In genomic region chr13:81782971-81783404, GRCm38 (mm10) we compare ENCODE assay signal across 8 mouse cellular contexts. TPM values are rescaled to one million over a fixed set of nuclear protein-coding genes. Genes with fewer than 3 reads are reported as not detected.
DNase-seq lines count a peak whose midpoint lies in the region; ATAC-seq and TF ChIP-seq lines count a peak whose summit lies in the region.

Gene Cetn3, plus strand, starts transcription at chr13:81783077.

- H3K9ac ChIP-seq in ES-Bruce4 (ENCODE audit: low read depth, poor library complexity, severe bottlenecking), result peak within 1 kb of the TSS; percentile 88
- H3K9ac ChIP-seq in heart, embryonic 15.5 days, result peak within 1 kb of the TSS; percentile 82
- H3K9ac ChIP-seq in liver, embryonic 12.5 days, result peak within 1 kb of the TSS; percentile 89
- H3K9ac ChIP-seq in stomach, embryonic 16.5 days (ENCODE audit: low read length), result peak within 1 kb of the TSS; percentile 93

- H3K4me3 ChIP-seq in ES-Bruce4 (ENCODE audit: low read depth, low read length), result peak within 1 kb of the TSS; percentile 86
- H3K4me3 ChIP-seq in forebrain, embryonic 10.5 days, result peak within 1 kb of the TSS; percentile 65
- H3K4me3 ChIP-seq in heart, embryonic 15.5 days, result peak within 1 kb of the TSS; percentile 76
- H3K4me3 ChIP-seq in liver, embryonic 12.5 days, result peak within 1 kb of the TSS; percentile 83
- peak within 1 kb of the TSS; percentile 85 for H3K4me3 ChIP-seq in stomach, embryonic 16.5 days (replicated peaks; ENCODE audit: low read length)

- peak; percentile 96 for DNase-seq in c-Kit-positive CD71-positive TER-119-negative erythroid progenitor cells, embryonic 14.5 days (ENCODE audit: low read depth)
- peak; percentile 91 for DNase-seq in forebrain, embryonic 10.5 days (ENCODE audit: extremely low spot score, low spot score)
- peak; percentile 95 for DNase-seq in kidney, postnatal 14 days
- DNase-seq in naive thymus-derived CD4-positive, alpha-beta T cell, adult 2 months (ENCODE audit: low read depth), result peak; percentile 98

- peaks cover 10% of the 10 kb centered on the region; the same call in 1 of the 2 replicates for H3K36me3 ChIP-seq in ES-Bruce4 (ENCODE audit: control insufficient read depth, insufficient read depth, low read length, poor library complexity, severe bottlenecking)
- peaks cover 13% of the 10 kb centered on the region for H3K36me3 ChIP-seq in forebrain, embryonic 10.5 days (replicated peaks)
- H3K36me3 ChIP-seq in heart, embryonic 15.5 days, result peaks cover 7% of the 10 kb centered on the region
- peaks cover 27% of the 10 kb centered on the region for H3K36me3 ChIP-seq in liver, embryonic 12.5 days
- no peaks in the 10 kb centered on the region; the same call in 1 of the 2 replicates for H3K36me3 ChIP-seq in stomach, embryonic 16.5 days (ENCODE audit: control insufficient read depth, insufficient read depth, low read length)

- TF ChIP-seq EP300 in ES-Bruce4 (IDR thresholded peaks at IDR 0.05; ENCODE audit: insufficient read depth, low read depth, low read length), result no peak

- 0% methylated on average over 29 of the region's 29 CpGs for WGBS in forebrain, embryonic 10.5 days
- under 1% methylated on average over 29 of the region's 29 CpGs for WGBS in heart, embryonic 15.5 days
- WGBS in liver, embryonic 12.5 days (ENCODE audit: insufficient replicate concordance), result under 1% methylated on average over 29 of the region's 29 CpGs
- under 1% methylated on average over 29 of the region's 29 CpGs for WGBS in stomach, embryonic 16.5 days

- ATAC-seq in heart, embryonic 15.5 days (replicated peaks; ENCODE audit: insufficient number of reproducible peaks, insufficient read depth, low FRiP score, low read depth), result peak; percentile 90
- peak; percentile 89 for ATAC-seq in liver, embryonic 12.5 days
- peak; percentile 93 for ATAC-seq in stomach, embryonic 16.5 days (ENCODE audit: insufficient read depth, low FRiP score)

- TF ChIP-seq POLR2A in ES-Bruce4 (IDR thresholded peaks at IDR 0.05; ENCODE audit: insufficient read depth, low read length), result peak; percentile 18

- peak within 1 kb of the TSS; percentile 71 for H3K27ac ChIP-seq in ES-Bruce4 (ENCODE audit: insufficient read depth, low read length)
- peak within 1 kb of the TSS; percentile 97 for H3K27ac ChIP-seq in forebrain, embryonic 10.5 days
- peak within 1 kb of the TSS; percentile 98 for H3K27ac ChIP-seq in heart, embryonic 15.5 days
- H3K27ac ChIP-seq in liver, embryonic 12.5 days, result peak within 1 kb of the TSS; percentile 95
- peak within 1 kb of the TSS; percentile 100 for H3K27ac ChIP-seq in stomach, embryonic 16.5 days (ENCODE audit: low read length)

- H3K4me1 ChIP-seq in ES-Bruce4 (ENCODE audit: control insufficient read depth, insufficient read depth, low read length), result no peaks in the 10 kb centered on the region
- peaks cover 31% of the 10 kb centered on the region for H3K4me1 ChIP-seq in forebrain, embryonic 10.5 days
- H3K4me1 ChIP-seq in heart, embryonic 15.5 days (replicated peaks), result peaks cover 19% of the 10 kb centered on the region
- H3K4me1 ChIP-seq in liver, embryonic 12.5 days, result peaks cover 21% of the 10 kb centered on the region
- no peaks in the 10 kb centered on the region for H3K4me1 ChIP-seq in stomach, embryonic 16.5 days (ENCODE audit: control insufficient read depth, insufficient read depth, low read length)

- H3K9me3 ChIP-seq in ES-Bruce4 (replicated peaks; ENCODE audit: control insufficient read depth, insufficient read depth, low read length, poor library complexity, severe bottlenecking), result no peaks in the 10 kb centered on the region
- no peaks in the 10 kb centered on the region for H3K9me3 ChIP-seq in forebrain, embryonic 10.5 days
- H3K9me3 ChIP-seq in heart, embryonic 15.5 days (replicated peaks), result no peaks in the 10 kb centered on the region
- H3K9me3 ChIP-seq in liver, embryonic 12.5 days (replicated peaks), result no peaks in the 10 kb centered on the region
- no peaks in the 10 kb centered on the region for H3K9me3 ChIP-seq in stomach, embryonic 16.5 days (replicated peaks; ENCODE audit: control insufficient read depth, low read length)

- no peaks in the 10 kb centered on the region for H3K27me3 ChIP-seq in ES-Bruce4 (ENCODE audit: control insufficient read depth, insufficient read depth, low read length, poor library complexity, severe bottlenecking)
- H3K27me3 ChIP-seq in forebrain, embryonic 10.5 days (ENCODE audit: poor library complexity, severe bottlenecking), result no peaks in the 10 kb centered on the region
- H3K27me3 ChIP-seq in heart, embryonic 15.5 days, result no peaks in the 10 kb centered on the region
- H3K27me3 ChIP-seq in liver, embryonic 12.5 days (replicated peaks), result no peaks in the 10 kb centered on the region
- no peaks in the 10 kb centered on the region for H3K27me3 ChIP-seq in stomach, embryonic 16.5 days (ENCODE audit: control insufficient read depth, insufficient read depth, low read length)

- peak within 1 kb of the TSS; percentile 67 for H3K4me2 ChIP-seq in heart, embryonic 15.5 days
- H3K4me2 ChIP-seq in liver, embryonic 12.5 days, result peak within 1 kb of the TSS; percentile 86
- H3K4me2 ChIP-seq in stomach, embryonic 16.5 days (ENCODE audit: low read depth, low read length), result peak within 1 kb of the TSS; percentile 69

- TF ChIP-seq CTCF in ES-Bruce4 (IDR thresholded peaks at IDR 0.05; ENCODE audit: low read depth, low read length), result no peak

RNA-seq across cellular contexts. Expression of gene Cetn3, which starts in this region (rescaled TPM):
- 180 and 198 TPM in 2 replicates for polyA plus RNA-seq in ES-Bruce4 (2011; ENCODE audit: insufficient read depth, insufficient read length, low read depth, missing spikeins)
- 237 and 275 TPM in 2 replicates for polyA plus RNA-seq in forebrain, embryonic 10.5 days (2016; fragmentation: Nextera tagmentation; extraction: Ambion mirVana)
- polyA plus RNA-seq in heart, embryonic 15.5 days (2015; fragmentation: Nextera tagmentation; extraction: Ambion mirVana), result 146 and 183 TPM in 2 replicates
- polyA plus RNA-seq in liver, embryonic 12.5 days (2016; fragmentation: Nextera tagmentation; extraction: Ambion mirVana), result 156 and 159 TPM in 2 replicates
- polyA plus RNA-seq in stomach, embryonic 16.5 days (2015; fragmentation: Nextera tagmentation; extraction: Ambion mirVana), result 178 and 189 TPM in 2 replicates

Comparison
In these comparisons a context has a peak if more than half of its experiments do, and no peak if none do; other contexts are left out.
1. Peak in every context shown above with its lines: DNase-seq, ATAC-seq, H3K4me3 ChIP-seq and H3K27ac ChIP-seq.